7 mouse cellular contexts compared by ENCODE assay signal in genomic region chr14:108910449-108911137, GRCm38 (mm10). TPM values are rescaled to one million over a fixed set of nuclear protein-coding genes. Genes with fewer than 3 reads are reported as not detected.
DNase-seq lines count a peak whose midpoint lies in the region; ATAC-seq lines count a peak whose summit lies in the region.

No protein-coding gene starts in this region.

- peak; percentile 23 for DNase-seq in kidney, adult 18-20 months
- DNase-seq in midbrain, embryonic 10.5 days (ENCODE audit: low spot score), result peak; percentile 37
- DNase-seq in gastrocnemius, postnatal 36 days, result no peak
- DNase-seq in urinary bladder, postnatal 36 days (ENCODE audit: low spot score in 2 of 2), result no peak

- H3K4me1 ChIP-seq in megakaryocyte, embryonic 14.5 days, result peaks cover 9% of the 10 kb centered on the region; the same call in 1 of the 2 replicates
- peaks cover 40% of the 10 kb centered on the region for H3K4me1 ChIP-seq in embryonic facial prominence, embryonic 13.5 days
- peaks cover 40% of the 10 kb centered on the region for H3K4me1 ChIP-seq in midbrain, embryonic 10.5 days

- no peak overlapping the region for H3K27ac ChIP-seq in embryonic facial prominence, embryonic 13.5 days
- H3K27ac ChIP-seq in midbrain, embryonic 10.5 days (replicated peaks), result peak overlapping the region; percentile 69

- peaks cover 35% of the 10 kb centered on the region for H3K27me3 ChIP-seq in megakaryocyte, embryonic 14.5 days (replicated peaks)
- peaks cover 54% of the 10 kb centered on the region for H3K27me3 ChIP-seq in embryonic facial prominence, embryonic 13.5 days
- peaks cover 28% of the 10 kb centered on the region for H3K27me3 ChIP-seq in midbrain, embryonic 10.5 days (ENCODE audit: low read depth, poor library complexity, severe bottlenecking)

- H3K9me3 ChIP-seq in megakaryocyte, embryonic 14.5 days, result peaks cover 18% of the 10 kb centered on the region
- H3K9me3 ChIP-seq in embryonic facial prominence, embryonic 13.5 days, result no peaks in the 10 kb centered on the region
- H3K9me3 ChIP-seq in midbrain, embryonic 10.5 days (replicated peaks), result no peaks in the 10 kb centered on the region

- H3K36me3 ChIP-seq in megakaryocyte, embryonic 14.5 days (replicated peaks; ENCODE audit: low read length), result no peaks in the 10 kb centered on the region
- no peaks in the 10 kb centered on the region for H3K36me3 ChIP-seq in embryonic facial prominence, embryonic 13.5 days
- H3K36me3 ChIP-seq in midbrain, embryonic 10.5 days, result no peaks in the 10 kb centered on the region

- ATAC-seq in megakaryocyte, adult 5-6 weeks (ENCODE audit: poor library complexity, severe bottlenecking), result no peak
- ATAC-seq in embryonic facial prominence, embryonic 13.5 days (ENCODE audit: insufficient number of reproducible peaks, insufficient read depth, low FRiP score, low TSS enrichment, low read depth), result no peak

- H3K9ac ChIP-seq in embryonic facial prominence, embryonic 13.5 days, result peak overlapping the region; percentile 27; the same call in 1 of the 2 replicates

- H3K4me2 ChIP-seq in embryonic facial prominence, embryonic 13.5 days, result peak overlapping the region; percentile 72

- WGBS in embryonic facial prominence, embryonic 13.5 days, result 2% methylated on average over 19 of the region's 19 CpGs
- WGBS in midbrain, embryonic 10.5 days, result 2% methylated on average over 19 of the region's 19 CpGs

- peak overlapping the region; percentile 89 for H3K4me3 ChIP-seq in megakaryocyte, embryonic 14.5 days (replicated peaks)
- peak overlapping the region; percentile 46 for H3K4me3 ChIP-seq in embryonic facial prominence, embryonic 13.5 days
- H3K4me3 ChIP-seq in midbrain, embryonic 10.5 days, result peak overlapping the region; percentile 63

- intact Hi-C loops in gastrocnemius, postnatal 36 days (cut with DNase I), result no loop called here

RNA-seq across cellular contexts. Expression of gene Slitrk1, which starts 3.4 kb away (rescaled TPM):
- polyA plus RNA-seq in megakaryocyte, embryonic 14.5 days (2012; ENCODE audit: insufficient read depth, low replicate concordance), result 0.40 TPM in 1 of 2 replicates, not detected in the other
- total RNA-seq in megakaryocyte, adult 5-6 weeks (2015), result not detected in 2 replicates
- total RNA-seq in megakaryocyte, adult 5-6 weeks (2017), result not detected in 2 replicates
- polyA plus RNA-seq in embryonic facial prominence, embryonic 13.5 days (2015; fragmentation: Nextera tagmentation; extraction: Ambion mirVana), result 1.9 and 2.1 TPM in 2 replicates
- 2.0 and 5.4 TPM in 2 replicates for polyA plus RNA-seq in midbrain, embryonic 10.5 days (2016; fragmentation: Nextera tagmentation; extraction: Ambion mirVana)
- under 1 TPM; 0.05 to 0.10 TPM for total RNA-seq in gastrocnemius, postnatal 36 days (2021)

Comparison
In these comparisons a context has a peak if more than half of its experiments do, and no peak if none do; other contexts are left out.
1. DNase-seq: peak in kidney, adult 18-20 months (single experiment) and midbrain, embryonic 10.5 days (single experiment); none in gastrocnemius, postnatal 36 days (0 of 2) and urinary bladder, postnatal 36 days (0 of 2).
2. Peak in every context shown above with its lines, with median percentiles within 50 percentile points of each other: H3K4me3 ChIP-seq.